Mouse (Mus musculus): ENCODE data around the gene Tctn1.
A peak's percentile ranks its signal among the peaks of the same experiment; 100 is the strongest.

Tctn1 gene

GRCm38 (mm10) chr5:122263933-122264905, at the start of gene Tctn1:
TSS of gene Tctn1 (minus strand) at chr5:122264460.
- peak; percentile 85 to 95 for DNase-seq

- no peak for DNase-seq
These were observed 48.9 kb upstream of the Tctn1 start for GRCm38 (mm10) chr5:122312942-122313684.

DNA sequence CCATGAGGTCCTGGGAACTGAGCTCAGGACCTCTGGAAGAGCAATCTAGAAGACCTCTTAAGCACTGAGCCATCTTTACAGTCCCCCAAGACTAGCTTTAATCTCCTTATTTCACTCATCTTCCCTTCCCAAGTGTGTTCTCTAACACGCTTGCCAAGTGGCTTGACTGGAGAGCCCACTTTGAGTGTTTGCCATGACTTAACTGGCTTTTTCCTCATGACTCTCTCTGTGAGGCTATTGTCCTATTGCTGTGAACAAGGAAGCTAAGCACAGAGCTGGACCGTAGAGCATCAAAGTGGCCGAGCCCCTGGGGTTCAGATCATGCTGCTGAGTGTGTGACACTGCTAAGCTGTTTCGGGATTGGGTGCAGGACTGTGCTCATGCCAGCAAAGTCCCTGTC, 48.1 kb upstream of the Tctn1 start:
- DNase-seq: no peak

DNA sequence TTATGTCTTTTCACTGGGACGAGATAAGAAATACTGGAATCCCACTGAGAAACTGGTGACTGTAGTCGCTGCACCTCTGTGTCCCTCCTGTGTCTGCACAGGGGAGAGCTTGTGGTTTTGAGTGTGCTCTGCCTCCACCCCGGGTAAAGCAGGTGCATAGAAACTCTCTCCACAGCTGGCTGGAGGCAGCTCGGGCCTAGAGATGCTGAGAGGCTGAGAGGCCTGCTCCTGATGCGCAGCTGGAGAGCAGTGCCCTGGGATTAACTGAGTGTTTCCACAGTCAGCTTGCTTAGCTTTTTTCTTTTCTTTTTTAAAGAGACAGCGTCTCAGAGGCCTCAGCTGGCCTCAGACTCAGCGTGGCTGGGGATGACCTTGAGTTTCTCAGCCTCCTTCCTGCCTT, 47.4 kb upstream of the Tctn1 start:
- no peak for DNase-seq

DNA sequence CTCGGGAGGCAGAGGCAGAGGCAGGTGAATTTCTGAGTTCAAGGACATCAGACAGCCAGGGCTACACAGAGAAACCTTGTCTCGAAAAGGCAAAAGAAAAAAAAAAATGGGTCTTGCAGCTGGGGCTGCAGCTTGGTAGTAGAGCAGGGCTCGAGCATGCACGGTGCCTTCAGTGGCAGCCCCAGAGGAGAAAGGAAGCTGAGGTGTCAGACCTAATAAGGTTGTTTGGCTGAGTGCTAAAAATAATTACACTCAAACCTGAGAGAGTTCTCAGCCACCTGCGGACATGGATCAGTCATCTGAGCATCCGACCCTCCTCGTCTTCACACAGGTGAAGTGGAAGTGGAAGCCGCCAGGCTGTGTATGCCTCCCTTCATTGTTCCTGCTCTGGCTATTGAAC, 46.4 kb upstream of the Tctn1 start:
- no peak for DNase-seq

GRCm38 (mm10) chr5:122306536-122306935, 42.3 kb upstream of the Tctn1 start:
- no peak for DNase-seq

- no peak for DNase-seq
These were observed 41.2 kb upstream of the Tctn1 start for GRCm38 (mm10) chr5:122305472-122305871.

- DNase-seq: no peak
These were observed 40.3 kb upstream of the Tctn1 start for GRCm38 (mm10) chr5:122304541-122304940.

DNA sequence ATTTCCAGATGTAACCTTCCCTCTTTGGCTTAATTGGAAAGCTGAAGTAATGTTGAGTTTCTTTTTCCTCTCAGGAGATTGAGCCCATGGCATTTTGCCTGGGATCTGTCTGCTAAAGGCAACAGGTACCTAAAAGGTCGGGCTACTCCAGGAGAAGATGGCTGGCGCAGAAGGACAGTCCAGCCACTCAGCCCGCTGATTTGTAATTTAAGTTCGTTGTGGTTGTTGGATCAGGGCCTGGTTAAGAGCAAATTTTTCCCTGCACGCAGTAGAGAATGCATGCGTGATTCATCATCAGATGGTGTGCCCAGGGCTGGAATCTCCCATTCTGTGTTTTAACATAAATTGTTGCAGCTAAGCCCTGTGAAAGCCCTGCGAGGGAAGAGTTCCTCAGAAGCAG, 39.7 kb upstream of the Tctn1 start:
- DNase-seq: no peak

DNA sequence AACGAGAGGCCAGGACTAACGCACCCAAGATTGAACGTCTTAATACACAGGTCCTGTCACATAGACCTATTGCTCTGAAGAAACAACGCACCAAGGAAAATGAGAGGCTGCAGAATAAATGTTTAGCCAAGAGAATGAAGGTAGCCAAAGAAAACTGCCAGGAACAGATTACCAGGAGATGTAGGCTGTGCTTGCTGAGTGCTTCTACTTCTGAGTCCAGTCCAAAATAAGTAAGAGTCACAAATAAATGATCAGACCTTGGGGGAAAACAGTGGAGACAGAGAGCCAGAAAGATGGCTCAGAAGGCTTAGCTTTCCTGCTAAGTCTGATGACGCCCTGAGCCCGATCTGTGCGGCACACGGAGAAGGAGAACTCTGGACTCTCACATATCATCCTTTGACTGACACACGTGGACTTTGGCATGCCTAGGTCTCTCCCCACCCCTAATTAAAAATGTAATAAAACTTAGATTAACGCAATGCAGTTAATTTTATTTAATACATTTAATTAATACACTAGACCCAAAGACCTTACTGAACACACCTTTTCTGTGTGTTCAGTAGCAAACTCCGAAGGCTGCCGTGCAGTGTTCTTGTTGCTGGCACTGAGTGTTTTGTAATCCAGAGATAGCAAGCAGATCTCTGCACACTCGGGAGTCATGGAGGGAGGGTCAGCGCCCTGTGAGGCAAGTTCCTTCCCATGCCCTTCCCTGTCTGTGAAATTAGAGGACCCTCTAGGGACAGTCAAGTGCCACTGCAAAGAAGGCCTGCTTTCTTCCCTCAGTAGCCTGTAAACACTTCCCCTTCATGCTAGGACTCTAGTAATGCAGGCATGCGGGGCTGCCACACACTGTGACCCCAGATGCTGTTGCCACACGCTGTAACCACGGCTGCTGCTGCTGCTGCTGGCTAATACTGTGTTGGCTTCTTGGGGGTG, 38.8 kb upstream of the Tctn1 start:
- DNase-seq: no peak

- peak in 1 of 2 experiments; percentile 60 for DNase-seq
These were observed 35.8 kb upstream of the Tctn1 start for GRCm38 (mm10) chr5:122300071-122300518.

DNA sequence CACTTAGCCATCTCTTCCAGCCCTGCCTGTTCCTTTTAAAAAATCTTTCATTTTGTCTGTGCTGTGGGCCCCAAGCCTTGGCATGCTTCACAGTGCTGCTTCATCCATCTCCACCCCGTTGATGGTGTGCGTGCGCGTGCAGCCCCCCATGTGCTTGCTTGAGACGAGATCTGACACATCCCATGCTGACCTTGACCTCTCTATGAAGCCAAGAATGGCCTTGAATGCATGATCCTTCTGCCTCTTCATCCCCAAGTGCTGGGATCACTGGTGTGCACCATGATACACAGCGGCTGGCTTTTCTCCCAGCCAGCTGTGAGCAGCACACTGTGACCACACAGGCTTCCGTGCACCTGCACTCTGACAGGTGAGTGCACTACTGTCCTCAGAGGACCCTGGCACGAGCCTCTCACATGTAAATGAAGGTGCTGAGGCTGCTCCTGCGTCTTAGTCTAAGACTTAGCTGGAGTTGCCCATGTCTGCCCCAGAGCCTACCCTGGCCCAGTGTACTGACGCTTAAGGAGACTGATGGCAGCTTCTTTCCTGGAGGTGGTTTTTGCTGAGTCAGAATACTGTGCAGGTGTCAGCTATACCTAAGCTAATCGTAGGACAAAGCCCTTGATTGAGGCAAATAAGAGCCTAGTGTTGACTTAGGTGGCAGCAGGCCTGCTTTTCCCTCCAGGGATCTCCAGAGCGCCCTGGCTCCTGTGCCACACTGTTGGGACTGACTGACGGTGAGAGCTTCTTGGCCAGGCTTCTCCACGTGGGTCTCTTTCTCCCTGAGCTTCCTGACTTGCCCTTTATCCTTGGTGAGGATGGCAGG, 31.1 kb upstream of the Tctn1 start:
- DNase-seq: no peak

- no peak for DNase-seq
These were observed 30.0 kb upstream of the Tctn1 start for GRCm38 (mm10) chr5:122294219-122294735.

GRCm38 (mm10) chr5:122293131-122293530, 28.9 kb upstream of the Tctn1 start:
- no peak for DNase-seq

GRCm38 (mm10) chr5:122291553-122292339, 27.5 kb upstream of the Tctn1 start:
- no peak for DNase-seq

DNA sequence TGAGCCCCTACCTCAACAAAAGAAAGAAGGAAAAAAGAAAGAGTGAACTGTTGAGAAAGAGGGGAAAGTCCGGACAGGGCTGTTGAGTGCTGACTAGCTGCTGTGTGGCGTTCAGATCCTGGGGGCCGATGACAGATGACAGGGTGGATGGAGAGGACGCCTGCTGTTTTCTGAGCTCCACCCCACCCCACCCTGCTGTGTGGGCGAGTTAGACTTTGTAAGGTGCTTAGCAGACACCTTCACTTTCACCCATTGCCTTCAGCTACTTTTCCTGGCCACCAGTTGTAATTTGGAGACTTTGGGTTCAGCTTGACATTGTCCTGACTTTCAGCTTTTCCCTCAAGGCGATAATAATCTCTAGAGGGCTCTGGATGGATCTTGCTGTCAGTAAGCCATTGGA, 26.9 kb upstream of the Tctn1 start:
- no peak for DNase-seq

DNA sequence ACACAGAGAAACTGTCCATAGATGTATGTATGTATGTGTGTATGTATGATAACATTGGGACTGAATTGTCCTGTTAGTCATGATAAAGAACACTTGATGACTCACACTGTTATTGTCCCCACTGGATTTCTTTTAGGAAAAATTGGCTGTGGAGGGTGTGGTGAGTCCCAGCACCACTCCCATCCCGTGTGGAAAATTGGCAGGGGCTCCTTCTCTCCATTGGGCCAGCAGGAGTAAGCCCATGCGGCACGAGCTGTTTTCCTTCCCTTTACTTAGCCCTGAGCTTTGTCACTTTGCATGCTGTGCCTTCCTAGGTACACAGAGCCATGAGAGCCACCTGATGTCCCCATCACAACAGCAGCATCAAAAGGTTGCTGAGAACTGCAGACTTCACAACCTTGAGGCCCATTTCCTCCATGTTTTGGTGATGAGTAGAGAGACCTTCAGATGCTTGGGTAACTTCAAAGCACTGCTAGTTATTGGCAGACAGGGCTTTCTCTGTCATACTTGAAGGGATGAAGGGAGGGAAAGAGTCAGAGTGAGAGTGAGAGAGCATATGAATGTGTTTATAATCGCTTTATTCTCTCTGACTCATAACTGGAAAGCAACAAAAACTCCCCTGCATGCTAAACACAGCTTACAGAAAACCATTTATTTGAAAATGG, 24.0 kb upstream of the Tctn1 start:
- DNase-seq: no peak

DNA sequence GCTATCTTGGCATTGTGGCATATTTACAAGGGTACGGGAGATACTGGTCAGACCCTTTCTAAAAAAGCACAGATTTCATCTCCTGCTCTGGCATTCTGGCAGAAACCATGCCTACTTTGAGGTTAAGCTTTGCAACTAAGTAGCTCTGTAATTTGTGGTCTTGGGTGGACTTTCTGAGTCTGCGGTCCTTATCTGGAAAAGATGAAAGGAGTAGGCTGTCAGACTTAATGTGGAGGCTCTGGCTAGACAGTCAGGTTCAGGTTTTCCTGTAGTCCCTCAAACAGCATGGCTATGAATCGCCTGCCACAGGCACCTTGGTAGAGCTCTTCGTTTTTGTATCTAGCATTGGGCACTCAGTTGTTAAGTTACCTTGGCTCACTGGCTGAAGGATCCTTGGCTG, 22.8 kb upstream of the Tctn1 start:
- DNase-seq: no peak

- no peak for DNase-seq
These were observed 21.9 kb upstream of the Tctn1 start for GRCm38 (mm10) chr5:122286191-122286590.

DNA sequence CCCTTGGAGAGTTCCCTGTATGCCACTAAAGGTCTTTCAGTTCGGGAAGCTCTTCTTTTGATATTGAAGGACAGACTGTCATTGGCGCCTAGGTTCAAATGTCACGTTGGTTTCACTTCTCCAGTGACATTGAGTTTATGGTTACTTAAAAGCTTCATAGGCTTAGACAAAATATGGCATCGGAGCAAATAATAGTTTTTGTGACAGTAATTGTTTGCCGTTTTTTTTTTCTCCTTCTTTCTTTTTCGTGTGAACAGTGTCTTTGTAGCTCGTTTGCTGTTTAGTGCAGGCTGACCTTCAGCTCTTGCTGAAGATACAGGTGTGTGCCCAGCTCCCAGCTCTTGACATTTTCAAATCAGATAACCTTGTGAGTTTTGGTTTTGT, 21.5 kb upstream of the Tctn1 start:
- no peak for DNase-seq
